Mouse (Mus musculus): ENCODE results near the gene Nav3.

Nav3 gene

DNA sequence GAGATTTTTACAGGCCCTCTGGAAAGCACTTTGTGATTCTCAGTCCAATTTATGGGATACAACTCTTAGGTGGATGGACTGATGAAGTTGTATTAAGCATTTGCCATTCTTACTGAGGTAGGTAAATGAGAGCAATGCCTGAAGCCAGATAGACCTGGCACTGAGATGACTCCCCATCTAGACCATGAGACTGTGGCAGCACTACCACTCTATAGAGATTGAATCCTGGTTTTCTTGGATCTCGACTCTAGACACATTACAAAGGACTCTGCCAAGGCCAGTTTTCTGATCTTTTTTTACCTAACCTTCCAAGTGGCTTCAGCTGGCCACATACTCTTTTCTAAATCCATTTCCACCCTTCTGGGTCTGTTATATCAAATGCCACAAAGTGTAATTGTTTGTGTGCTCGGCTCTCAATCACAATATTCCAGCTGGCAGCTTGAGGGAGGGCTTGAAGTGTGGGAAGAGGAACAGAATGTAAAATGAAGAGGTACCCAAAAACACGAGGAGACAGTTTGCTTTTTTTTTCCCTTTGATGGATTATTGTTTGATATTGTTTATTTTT lies 756.2 kb downstream of the Nav3 start:
- peak; percentile 62; the same call in 1 of the 2 replicates for ATAC-seq (ENCODE audit: low TSS enrichment)

- ATAC-seq (ENCODE audit: low TSS enrichment): peak; percentile 64
These were observed 765.4 kb downstream of the Nav3 start for GRCm38 (mm10) chr10:109690564-109690963.

- peak; percentile 83 for ATAC-seq (ENCODE audit: low TSS enrichment)
These were observed 771.6 kb downstream of the Nav3 start for GRCm38 (mm10) chr10:109684109-109685056.

GRCm38 (mm10) chr10:109672896-109673295 lies 783.1 kb downstream of the Nav3 start:
- ATAC-seq (ENCODE audit: low TSS enrichment): no peak

DNA sequence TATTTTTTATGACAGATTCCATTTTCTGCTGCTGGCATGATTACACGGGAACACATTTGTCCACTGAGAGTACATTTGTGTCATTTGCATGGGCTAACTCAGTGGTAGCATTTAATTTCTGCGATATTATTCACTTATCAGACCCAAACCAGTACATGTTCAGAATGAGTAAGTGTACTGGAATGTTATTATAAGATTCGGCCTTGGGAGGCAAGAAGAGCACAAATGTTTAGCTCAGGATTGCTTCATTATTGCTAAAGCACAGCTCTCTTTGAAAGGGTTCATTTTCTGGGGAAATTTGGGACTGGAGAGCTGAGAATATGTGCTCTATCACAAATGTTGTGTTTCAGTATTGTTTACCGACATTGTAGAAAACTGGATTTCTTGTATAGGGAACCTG lies 788.6 kb downstream of the Nav3 start:
- no peak for ATAC-seq (ENCODE audit: low TSS enrichment)

DNA sequence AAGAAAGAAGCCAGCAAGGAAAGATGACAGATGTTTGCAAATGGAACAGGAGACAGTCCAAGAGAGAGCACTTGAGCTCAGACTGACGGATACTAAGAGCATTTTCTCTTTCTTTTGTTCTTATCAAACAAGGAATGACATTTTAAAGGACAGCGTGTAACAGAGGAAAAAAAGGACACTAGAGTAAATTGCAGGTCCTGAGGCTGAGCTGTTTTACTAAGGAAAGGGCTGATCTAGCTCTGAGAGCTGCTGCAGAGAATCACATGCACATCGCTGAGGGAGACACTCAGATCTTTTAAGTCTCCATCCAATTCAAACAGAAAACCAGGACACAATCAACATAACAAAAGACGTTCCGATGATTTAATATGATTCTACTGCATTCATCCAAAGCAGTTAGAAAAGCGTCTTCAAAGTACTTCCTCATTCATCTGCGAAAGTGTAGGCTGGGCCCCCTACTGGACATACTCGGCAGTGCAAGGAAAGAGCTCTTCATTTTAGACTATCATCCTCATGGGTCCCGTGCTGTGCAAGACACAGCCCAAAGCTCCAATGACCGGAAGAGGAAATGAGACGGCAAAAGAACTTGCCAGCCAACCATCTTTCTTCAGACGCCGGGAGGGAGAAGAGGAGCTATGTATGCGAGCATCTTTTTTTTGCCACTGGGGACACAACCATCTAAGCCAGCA lies 791.2 kb downstream of the Nav3 start:
- ATAC-seq (ENCODE audit: low TSS enrichment): peak; percentile 84

DNA sequence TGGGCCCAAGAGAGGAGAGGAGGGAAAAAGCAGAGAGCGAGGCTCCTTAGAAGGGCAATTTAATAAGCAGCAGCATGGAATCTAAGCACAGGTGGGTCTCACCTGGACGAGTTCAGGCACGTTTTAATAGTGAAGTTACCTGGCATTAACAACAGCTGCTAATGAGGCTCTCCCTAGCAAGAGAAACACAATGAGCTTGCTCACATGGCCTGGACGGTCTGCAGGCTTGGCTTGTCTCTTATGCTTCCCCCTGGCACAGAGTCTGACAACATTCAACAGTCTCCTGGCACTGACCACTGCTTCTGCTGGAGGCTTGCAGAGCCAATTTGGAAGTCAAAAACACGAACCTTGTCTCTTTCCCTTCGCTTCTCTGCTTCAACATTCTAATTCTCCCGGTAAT lies 804.5 kb downstream of the Nav3 start:
- ATAC-seq (ENCODE audit: low TSS enrichment): 0 out of 2 replicates have a peak, but pooled peaks have one; percentile 38

DNA sequence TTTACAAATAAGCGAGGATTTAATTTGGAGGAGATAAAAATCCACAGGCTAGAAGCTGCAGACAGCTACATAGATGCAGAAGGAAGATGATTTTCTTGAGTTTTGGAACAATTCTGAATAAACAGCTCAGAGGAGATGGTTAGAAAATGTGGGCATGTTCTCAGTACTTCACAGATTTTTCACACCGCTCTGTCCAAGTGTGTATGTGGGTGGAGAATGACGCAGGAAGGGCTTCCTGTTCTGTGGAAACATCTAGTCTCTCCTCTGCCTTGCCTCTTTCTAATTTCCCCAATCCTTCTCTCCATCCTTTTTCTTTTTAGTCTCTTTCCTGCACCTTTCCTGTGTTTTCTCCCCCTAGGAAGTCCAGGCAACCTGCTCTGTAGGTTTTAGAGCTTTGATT lies 812.4 kb downstream of the Nav3 start:
- peak; percentile 90 for ATAC-seq (ENCODE audit: low TSS enrichment)

- no peak for ATAC-seq (ENCODE audit: low TSS enrichment)
These were observed 814.2 kb downstream of the Nav3 start for GRCm38 (mm10) chr10:109641806-109642205.

- no peak for ATAC-seq (ENCODE audit: low TSS enrichment)
These were observed 818.3 kb downstream of the Nav3 start for GRCm38 (mm10) chr10:109637702-109638101.

All from frontal cortex, adult (tissue).